Mouse (Mus musculus) MEL (cell line): ENCODE measurements around the gene Tmem30b. TPM values are rescaled to one million over a fixed set of nuclear protein-coding genes. Genes with fewer than 3 reads are reported as not detected.
"Not testable (repeated sequence)": the region's sequence is repeated elsewhere in the genome, so short reads cannot be mapped to it uniquely, and the experiment has no call there.

Experiments used
- DNase-seq: peaks from one replicate; pipeline ENCODE4 v3.0.0; 2011; ENCODE audit warnings: low read depth, low spot score
- H3K27ac ChIP-seq: 2 replicates; pipeline ENCODE4 v1.5.1; 2012; ENCODE audit warnings: low read depth, mild to moderate bottlenecking, control low read depth, low read length, moderate library complexity; ENCODE audit not compliant: control insufficient read depth
- H3K27me3 ChIP-seq, 2 experiments: fragments of 150-350 bp in 1 of 2; sonication (generic) in 1 of 2; 2 replicates each; pipeline ENCODE4 v1.6.1; 2012; ENCODE audit warnings: low read length in 2 of 2, mild to moderate bottlenecking in 2 of 2, improper control_type of control experiment in 1 of 2, moderate library complexity in 1 of 2; ENCODE audit not compliant: insufficient read depth in 2 of 2, control insufficient read depth in 1 of 2
- H3K36me3 ChIP-seq, 2 experiments: 2 replicates each; pipeline ENCODE4 v1.6.1; 2012 to 2014; ENCODE audit warnings: low read length in 2 of 2, improper control_type of control experiment in 1 of 2, inconsistent platforms in 1 of 2, mild to moderate bottlenecking in 1 of 2; ENCODE audit not compliant: insufficient read depth in 2 of 2, control insufficient read depth in 1 of 2
- H3K4me1 ChIP-seq, 2 experiments: fragments of 150-350 bp in 1 of 2; sonication (generic) in 1 of 2; 2 replicates each; pipeline ENCODE4 v1.6.1; 2012; ENCODE audit warnings: low read length in 2 of 2, improper control_type of control experiment in 1 of 2, mild to moderate bottlenecking in 1 of 2; ENCODE audit not compliant: insufficient read depth in 2 of 2, control insufficient read depth in 1 of 2
- H3K4me3 ChIP-seq, 2 experiments: fragments of 150-350 bp in 1 of 2; sonication (generic) in 1 of 2; 2 replicates each; pipeline ENCODE4 v1.5.1; 2012; ENCODE audit warnings: low read depth in 2 of 2, low read length in 2 of 2, mild to moderate bottlenecking in 2 of 2, moderate library complexity in 2 of 2, control low read depth in 1 of 2, improper control_type of control experiment in 1 of 2; ENCODE audit not compliant: control insufficient read depth in 1 of 2, insufficient read depth in 1 of 2
- H3K79me2 ChIP-seq: 2 replicates; pipeline ENCODE4 v1.6.1; 2012; ENCODE audit warnings: mild to moderate bottlenecking, low read length, moderate library complexity; ENCODE audit not compliant: control insufficient read depth, poor library complexity, insufficient read depth
- H3K9ac ChIP-seq: 2 replicates; pipeline ENCODE4 v1.6.1; 2012; ENCODE audit warnings: low read depth, mild to moderate bottlenecking, control low read depth, low read length, moderate library complexity; ENCODE audit not compliant: control insufficient read depth, poor library complexity, severe bottlenecking
- H3K9me3 ChIP-seq: fragments of 150-350 bp; sonication (generic); replicated peaks from 2 replicates; pipeline ENCODE4 v1.6.1; 2012; ENCODE audit warnings: mild to moderate bottlenecking, low read length, improper control_type of control experiment, moderate library complexity; ENCODE audit not compliant: insufficient read depth
- BHLHE40 ChIP-seq: IDR thresholded peaks from 2 replicates; pipeline ENCODE4 v1.6.1; 2012; ENCODE audit warnings: low read depth, mild to moderate bottlenecking, inconsistent platforms, low read length, improper control_type of control experiment, borderline replicate concordance
- CTCF ChIP-seq, 3 experiments: IDR thresholded peaks in 2 of 3; conservative IDR thresholded peaks in 1 of 3; 2 replicates each; pipeline ENCODE4 v1.5.1; 2011 to 2012; ENCODE audit warnings: low read length in 3 of 3, low read depth in 2 of 3, mild to moderate bottlenecking in 2 of 3, improper control_type of control experiment in 1 of 3, inconsistent platforms in 1 of 3, mixed read lengths in 1 of 3, moderate library complexity in 1 of 3; ENCODE audit not compliant: control insufficient read depth in 1 of 3, insufficient read depth in 1 of 3, poor library complexity in 1 of 3, severe bottlenecking in 1 of 3
- E2F4 ChIP-seq: IDR thresholded peaks from 2 replicates; pipeline ENCODE4 v1.6.1; 2011; ENCODE audit warnings: low read depth, low read length, improper control_type of control experiment, borderline replicate concordance
- ELF1 ChIP-seq: IDR thresholded peaks from 2 replicates; pipeline ENCODE4 v1.6.1; 2014; ENCODE audit warnings: low read depth, mild to moderate bottlenecking, inconsistent platforms, low read length, improper control_type of control experiment, moderate library complexity
- EP300 ChIP-seq, 2 experiments: IDR thresholded peaks; 2 replicates each; pipeline ENCODE4 v1.6.1; 2011; ENCODE audit warnings: improper control_type of control experiment in 2 of 2, low read length in 2 of 2, low read depth in 1 of 2, mild to moderate bottlenecking in 1 of 2
- GATA1 ChIP-seq: IDR thresholded peaks from 2 replicates; pipeline ENCODE4 v1.6.1; 2011; ENCODE audit warnings: low read depth, low read length, improper control_type of control experiment
- HCFC1 ChIP-seq: IDR thresholded peaks from 2 replicates; pipeline ENCODE4 v1.6.1; 2012; ENCODE audit warnings: low read depth, mild to moderate bottlenecking, inconsistent platforms, low read length, improper control_type of control experiment, moderate library complexity
- KAT2A ChIP-seq: conservative IDR thresholded peaks from 2 replicates; pipeline ENCODE4 v1.6.1; 2012; ENCODE audit warnings: low read depth, low read length, improper control_type of control experiment, inconsistent platforms
- POLR2AphosphoS2 ChIP-seq: IDR thresholded peaks from 2 replicates; pipeline ENCODE4 v1.6.1; 2011; ENCODE audit warnings: low read length, improper control_type of control experiment
- RCOR1 ChIP-seq: IDR thresholded peaks from 2 replicates; pipeline ENCODE4 v1.6.1; 2012; ENCODE audit warnings: low read depth, mild to moderate bottlenecking, inconsistent platforms, low read length, improper control_type of control experiment
- TBP ChIP-seq: IDR thresholded peaks from 2 replicates; pipeline ENCODE4 v1.8.0; 2011; ENCODE audit warnings: low read depth, low read length, improper control_type of control experiment
- USF1 ChIP-seq: IDR thresholded peaks from 2 replicates; pipeline ENCODE4 v1.6.1; 2014; ENCODE audit warnings: low read depth, mild to moderate bottlenecking, inconsistent platforms, low read length, improper control_type of control experiment, moderate library complexity
- USF2 ChIP-seq, 2 experiments: IDR thresholded peaks; 2 replicates each; pipeline ENCODE4 v1.6.1; 2011 to 2012; ENCODE audit warnings: improper control_type of control experiment in 2 of 2, low read length in 2 of 2, borderline replicate concordance in 1 of 2, inconsistent platforms in 1 of 2, low read depth in 1 of 2, mild to moderate bottlenecking in 1 of 2; ENCODE audit not compliant: insufficient read depth in 1 of 2
- ZKSCAN1 ChIP-seq: IDR thresholded peaks from 2 replicates; pipeline ENCODE4 v1.6.1; 2012; ENCODE audit warnings: low read depth, mild to moderate bottlenecking, inconsistent platforms, low read length, improper control_type of control experiment, moderate library complexity
- polyA plus RNA-seq, 2 experiments: library from polyadenylated mRNA; stranded (reverse) in 1 of 2; unstranded in 1 of 2; fragments of >175 nt in 1 of 2; fragments of >200 nt in 1 of 2; gene quantifications; 2 replicates each; pipeline versions ENCODE4 v1.2.1 to v1.2.4; 2012; ENCODE audit warnings: low replicate concordance in 2 of 2, low read depth in 1 of 2; ENCODE audit not compliant: insufficient read length in 2 of 2, insufficient read depth in 1 of 2, missing spikeins in 1 of 2
- total RNA-seq: library from RNA; depleted of rRNA; stranded (reverse); fragments of 300-350 nt; gene quantifications from 2 replicates; pipeline ENCODE4 v1.2.3, GENCODE M21; 2012

Tmem30b gene
- total and polyA plus RNA-seq, 3 experiments, result not detected

- Histone ChIP-seq H3K9ac (no peak overlapping the region), H3K27ac (no peak overlapping the region)
- TF ChIP-seq USF1 (no peak), TBP (no peak), CTCF (IDR thresholded peaks at IDR 0.05 in 2 of 3, conservative IDR thresholded peaks at IDR 0.05 in 1 of 3; ENCODE audit: control insufficient read depth in 1 of 3, insufficient read depth in 1 of 3, low read depth in 2 of 3, low read length in 3 of 3, poor library complexity in 1 of 3, severe bottlenecking in 1 of 3) (no peak), USF2 (IDR thresholded peaks at IDR 0.05; ENCODE audit: borderline replicate concordance in 1 of 2, insufficient read depth in 1 of 2, low read depth in 1 of 2, low read length in 2 of 2) (no peak)
- TF ChIP-seq, all 39 proteins: peak for 0
- H3K79me2 ChIP-seq, result no peaks in the 10 kb centered on the region
- no peaks in the 10 kb centered on the region; a peak in 1 of 4 replicates for H3K27me3 ChIP-seq
- no peak for DNase-seq
- no peaks in the 10 kb centered on the region for H3K4me1 ChIP-seq
- H3K4me3 ChIP-seq, result no peak overlapping the region
- H3K9me3 ChIP-seq, result no peaks in the 10 kb centered on the region
- no peaks in the 10 kb centered on the region for H3K36me3 ChIP-seq
Observed at GRCm38 (mm10) chr12:73543191-73543590, 3.0 kb downstream of the Tmem30b start.

- Histone ChIP-seq H3K79me2 (no peaks in the 10 kb centered on the region), H3K4me1 (no peaks in the 10 kb centered on the region), H3K27me3 (no peaks in the 10 kb centered on the region; a peak in 1 of 4 replicates), H3K4me3 (no peak overlapping the region), H3K9me3 (no peaks in the 10 kb centered on the region), H3K27ac (no peak overlapping the region), H3K36me3 (no peaks in the 10 kb centered on the region), H3K9ac (no peak overlapping the region)
- no peak for DNase-seq
- TF ChIP-seq GATA1 (no peak), ZKSCAN1 (peak; percentile 81)
Observed at GRCm38 (mm10) chr12:73540402-73540801, 5.8 kb downstream of the Tmem30b start.

- TF ChIP-seq E2F4 (no peak), KAT2A (no peak), ELF1 (no peak), HCFC1 (no peak), USF1 (no peak), BHLHE40 (no peak), POLR2AphosphoS2 (no peak), RCOR1 (no peak), EP300 (IDR thresholded peaks at IDR 0.05; ENCODE audit: low read depth in 1 of 2, low read length in 2 of 2) (no peak)
- TF ChIP-seq, all 39 proteins: peak for 0
- no peak for DNase-seq
- H3K9me3 ChIP-seq, result no peaks in the 10 kb centered on the region
- H3K4me1 ChIP-seq, result no peaks in the 10 kb centered on the region
- no peaks in the 10 kb centered on the region for H3K79me2 ChIP-seq
- no peaks in the 10 kb centered on the region; a peak in 1 of 4 replicates for H3K27me3 ChIP-seq
- no peaks in the 10 kb centered on the region; a peak in 1 of 4 replicates for H3K36me3 ChIP-seq
- no peak overlapping the region for H3K9ac ChIP-seq
- H3K4me3 ChIP-seq, result peak overlapping the region in 1 of 2 experiments; percentile 35; a peak in 1 of 4 replicates
- no peak overlapping the region for H3K27ac ChIP-seq
Observed at GRCm38 (mm10) chr12:73539151-73539550, 7.0 kb downstream of the Tmem30b start.

GRCm38 (mm10) chr12:73538139-73538508 lies 8.1 kb downstream of the Tmem30b start:
- not testable (repeated sequence) for H3K36me3 ChIP-seq, H3K4me3 ChIP-seq, DNase-seq

More at GRCm38 (mm10) chr12:73538139-73538508, 8.1 kb downstream of the Tmem30b start:
- not testable (repeated sequence) for H3K9ac ChIP-seq, H3K9me3 ChIP-seq, H3K79me2 ChIP-seq, H3K27ac ChIP-seq, H3K27me3 ChIP-seq, H3K4me1 ChIP-seq
